ENCODE assay signal across 8 mouse cellular contexts in the genomic region with DNA sequence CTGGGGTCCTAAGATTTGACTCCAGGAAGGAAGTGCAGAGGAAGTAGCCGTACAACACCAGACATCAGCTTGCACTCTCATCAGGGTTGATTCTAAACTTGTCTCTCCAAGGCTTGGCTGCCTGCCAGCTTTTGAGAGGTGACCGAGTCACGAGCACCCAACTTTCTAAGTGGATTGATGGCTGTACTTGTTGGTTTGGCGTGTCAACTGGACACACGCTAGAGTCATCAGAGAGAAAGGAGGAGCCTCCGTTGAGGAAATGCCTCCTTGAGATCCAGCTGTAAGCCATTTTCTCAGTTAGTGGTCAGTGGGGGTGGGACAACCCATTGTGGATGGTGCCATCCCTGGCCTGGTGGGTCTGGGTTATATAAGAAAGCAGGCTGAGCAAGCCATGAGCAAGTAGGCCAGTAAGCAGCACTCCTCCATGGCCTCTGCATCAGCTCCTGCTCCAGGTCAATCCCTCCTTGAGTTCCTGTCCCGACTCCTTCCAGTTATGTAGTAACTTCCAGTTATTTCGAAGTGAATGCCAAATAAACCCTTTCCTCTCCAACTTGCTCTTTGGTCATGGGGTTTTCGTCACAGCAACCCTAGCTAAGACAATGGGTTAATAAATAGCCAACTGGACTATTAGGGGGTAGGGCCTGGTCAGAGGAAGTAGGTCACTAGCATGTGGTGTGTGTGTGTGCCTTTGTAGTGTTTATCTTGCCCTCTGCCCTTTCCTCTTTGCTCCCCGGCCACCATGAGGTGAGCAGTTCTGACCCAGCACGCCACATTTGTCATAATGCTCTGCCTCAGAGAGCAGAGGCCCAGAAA. TPM values are rescaled to one million over a fixed set of nuclear protein-coding genes. Genes with fewer than 3 reads are reported as not detected.
DNase-seq lines count a peak whose midpoint lies in the region; ATAC-seq and TF ChIP-seq lines count a peak whose summit lies in the region.

No protein-coding gene starts in this region.

- no peak for TF ChIP-seq CTCF in heart, adult 2 months (IDR thresholded peaks at IDR 0.05)
- no peak for TF ChIP-seq CTCF in lung, postnatal 0 days (IDR thresholded peaks at IDR 0.05)

- ATAC-seq in heart, embryonic 12.5 days (ENCODE audit: insufficient number of reproducible peaks, low FRiP score), result no peak
- 0 out of 2 replicates have a peak, but pooled peaks have one; percentile 40 for ATAC-seq in kidney, embryonic 14.5 days (ENCODE audit: low FRiP score, low TSS enrichment)
- ATAC-seq in lung, postnatal 0 days, result peak; percentile 51
- no peak for ATAC-seq in midbrain, embryonic 11.5 days (ENCODE audit: low FRiP score)

- H3K4me1 ChIP-seq in heart, embryonic 12.5 days (replicated peaks), result peaks cover 32% of the 10 kb centered on the region
- peaks cover 19% of the 10 kb centered on the region for H3K4me1 ChIP-seq in heart, adult 2 months (ENCODE audit: control insufficient read depth, insufficient read depth, low read length)
- peaks cover 11% of the 10 kb centered on the region; the same call in 1 of the 2 replicates for H3K4me1 ChIP-seq in kidney, embryonic 14.5 days (ENCODE audit: control insufficient read depth, insufficient read depth, low read length)
- H3K4me1 ChIP-seq in lung, postnatal 0 days (ENCODE audit: insufficient read depth, low read depth, low read length), result peaks cover 4% of the 10 kb centered on the region; the same call in 1 of the 2 replicates
- no peaks in the 10 kb centered on the region for H3K4me1 ChIP-seq in midbrain, embryonic 11.5 days (ENCODE audit: control insufficient read depth, insufficient read depth, low read length)

- intact Hi-C loops in heart, adult 2 months (cut with DNase I), result loop anchor here (5.0 kb wide), 1 partner anchor 258 kb away; no protein-coding TSS in a partner anchor

- no peak overlapping the region for H3K4me2 ChIP-seq in heart, embryonic 12.5 days
- no peak overlapping the region for H3K4me2 ChIP-seq in kidney, embryonic 14.5 days (replicated peaks; ENCODE audit: low read depth, low read length)
- H3K4me2 ChIP-seq in lung, postnatal 0 days (replicated peaks; ENCODE audit: low read depth, low read length), result no peak overlapping the region
- no peak overlapping the region for H3K4me2 ChIP-seq in midbrain, embryonic 11.5 days

- DNase-seq in heart, adult 11 months, result peak; percentile 98
- peak; percentile 78 to 84 for DNase-seq in heart, adult 2 months
- DNase-seq in lung, postnatal 0 days (ENCODE audit: low spot score), result peak; percentile 57
- DNase-seq in midbrain, embryonic 11.5 days (ENCODE audit: low spot score, missing footprints), result no peak
- no peak for DNase-seq in left cerebral cortex, adult 9 months (ENCODE audit: low spot score in 2 of 2)
- DNase-seq in natural killer cell, adult 2 months (ENCODE audit: low spot score in 2 of 2), result no peak

- no peak for TF ChIP-seq POLR2A in heart, adult 2 months (IDR thresholded peaks at IDR 0.05; ENCODE audit: insufficient read depth, low read depth, low read length)

- H3K4me3 ChIP-seq in heart, embryonic 12.5 days, result no peak overlapping the region
- no peak overlapping the region for H3K4me3 ChIP-seq in heart, adult 2 months
- no peak overlapping the region for H3K4me3 ChIP-seq in kidney, embryonic 14.5 days (ENCODE audit: low read length)
- no peak overlapping the region for H3K4me3 ChIP-seq in lung, postnatal 0 days (ENCODE audit: low read depth, low read length)
- no peak overlapping the region for H3K4me3 ChIP-seq in midbrain, embryonic 11.5 days (ENCODE audit: low read depth, low read length)

- H3K27ac ChIP-seq in heart, embryonic 12.5 days (ENCODE audit: poor library complexity, severe bottlenecking), result no peak overlapping the region
- peak overlapping the region; percentile 46 for H3K27ac ChIP-seq in heart, adult 2 months
- no peak overlapping the region for H3K27ac ChIP-seq in kidney, embryonic 14.5 days (ENCODE audit: low read depth, low read length)
- H3K27ac ChIP-seq in lung, postnatal 0 days (ENCODE audit: low read length), result no peak overlapping the region
- H3K27ac ChIP-seq in midbrain, embryonic 11.5 days (ENCODE audit: low read depth, low read length), result no peak overlapping the region

- no peaks in the 10 kb centered on the region for H3K27me3 ChIP-seq in heart, embryonic 12.5 days (replicated peaks)
- no peaks in the 10 kb centered on the region for H3K27me3 ChIP-seq in heart, adult 2 months (ENCODE audit: control insufficient read depth, insufficient read depth, low read length)
- no peaks in the 10 kb centered on the region for H3K27me3 ChIP-seq in kidney, embryonic 14.5 days (ENCODE audit: control insufficient read depth, insufficient read depth, low read length)
- H3K27me3 ChIP-seq in lung, postnatal 0 days (replicated peaks; ENCODE audit: insufficient read depth, low read length), result no peaks in the 10 kb centered on the region
- H3K27me3 ChIP-seq in midbrain, embryonic 11.5 days (ENCODE audit: control insufficient read depth, insufficient read depth, low read length), result no peaks in the 10 kb centered on the region

- 56% methylated on average over 11 of the region's 11 CpGs for WGBS in heart, embryonic 12.5 days
- WGBS in heart, adult 2 months, result 38% methylated on average over 11 of the region's 11 CpGs
- 54% methylated on average over 11 of the region's 11 CpGs for WGBS in kidney, embryonic 14.5 days
- WGBS in lung, postnatal 0 days, result 21% methylated on average over 11 of the region's 11 CpGs
- 82% methylated on average over 11 of the region's 11 CpGs for WGBS in midbrain, embryonic 11.5 days

- H3K36me3 ChIP-seq in heart, embryonic 12.5 days, result no peaks in the 10 kb centered on the region
- H3K36me3 ChIP-seq in heart, adult 2 months (ENCODE audit: control insufficient read depth, insufficient read depth, low read length), result no peaks in the 10 kb centered on the region
- H3K36me3 ChIP-seq in kidney, embryonic 14.5 days (ENCODE audit: control insufficient read depth, insufficient read depth, low read length), result no peaks in the 10 kb centered on the region
- H3K36me3 ChIP-seq in lung, postnatal 0 days (ENCODE audit: insufficient read depth, low read length), result no peaks in the 10 kb centered on the region
- H3K36me3 ChIP-seq in midbrain, embryonic 11.5 days (ENCODE audit: control insufficient read depth, insufficient read depth, low read length), result no peaks in the 10 kb centered on the region

- no peaks in the 10 kb centered on the region; the same call in 1 of the 2 replicates for H3K9me3 ChIP-seq in heart, embryonic 12.5 days (replicated peaks)
- no peaks in the 10 kb centered on the region for H3K9me3 ChIP-seq in kidney, embryonic 14.5 days (ENCODE audit: control insufficient read depth, low read length)
- H3K9me3 ChIP-seq in lung, postnatal 0 days (ENCODE audit: low read length), result no peaks in the 10 kb centered on the region
- H3K9me3 ChIP-seq in midbrain, embryonic 11.5 days (ENCODE audit: control insufficient read depth, low read length), result no peaks in the 10 kb centered on the region

- peak; percentile 63; the same call in 1 of the 2 replicates for TF ChIP-seq EP300 in heart, adult 2 months (IDR thresholded peaks at IDR 0.05; ENCODE audit: insufficient read depth, low read depth, low read length)
- TF ChIP-seq EP300 in lung, postnatal 0 days (IDR thresholded peaks at IDR 0.05), result no peak

- no peaks in the 10 kb centered on the region for H3K79me2 ChIP-seq in heart, adult 2 months (replicated peaks; ENCODE audit: control insufficient read depth, insufficient read depth, low read length)

- no peak overlapping the region for H3K9ac ChIP-seq in heart, embryonic 12.5 days
- no peak overlapping the region for H3K9ac ChIP-seq in heart, adult 2 months (ENCODE audit: low read depth, low read length)
- no peak overlapping the region for H3K9ac ChIP-seq in kidney, embryonic 14.5 days (ENCODE audit: low read depth, low read length)
- H3K9ac ChIP-seq in lung, postnatal 0 days (replicated peaks; ENCODE audit: low read depth), result no peak overlapping the region
- no peak overlapping the region for H3K9ac ChIP-seq in midbrain, embryonic 11.5 days (ENCODE audit: low read length)

RNA-seq across cellular contexts. Expression of a gene that starts 21.1 kb away (rescaled TPM):
- 73.5 and 73.6 TPM in 2 replicates for polyA plus RNA-seq in heart, embryonic 12.5 days (2016; fragmentation: Nextera tagmentation; extraction: Ambion mirVana)
- total RNA-seq in heart, adult 2 months (2021), result 10 to 100 TPM; 51.6 to 67.2 TPM
- 97.7 and 108 TPM in 2 replicates for polyA plus RNA-seq in heart, adult 2 months (2012; rRNA removed)
- polyA plus RNA-seq in kidney, embryonic 14.5 days (2014; fragmentation: Nextera tagmentation; extraction: Ambion mirVana), result 116 and 118 TPM in 2 replicates
- polyA plus RNA-seq in lung, postnatal 0 days (2015; fragmentation: Nextera tagmentation; extraction: Ambion mirVana), result 962 and 974 TPM in 2 replicates
- 34.7 and 40.9 TPM in 2 replicates for polyA plus RNA-seq in midbrain, embryonic 11.5 days (2014; fragmentation: Nextera tagmentation; extraction: Ambion mirVana)

RNA-seq across cellular contexts. Expression of a gene that starts 30.9 kb away (rescaled TPM):
- 19.8 and 21.4 TPM in 2 replicates for polyA plus RNA-seq in heart, embryonic 12.5 days (2016; fragmentation: Nextera tagmentation; extraction: Ambion mirVana)
- total RNA-seq in heart, adult 2 months (2021), result 10 to 100 TPM; 95.9 to 99.8 TPM
- 95.8 and 116 TPM in 2 replicates for polyA plus RNA-seq in heart, adult 2 months (2012; rRNA removed)
- 2.4 and 5.2 TPM in 2 replicates for polyA plus RNA-seq in kidney, embryonic 14.5 days (2014; fragmentation: Nextera tagmentation; extraction: Ambion mirVana)
- polyA plus RNA-seq in lung, postnatal 0 days (2015; fragmentation: Nextera tagmentation; extraction: Ambion mirVana), result 42.4 and 55.6 TPM in 2 replicates
- 13.9 and 15.8 TPM in 2 replicates for polyA plus RNA-seq in midbrain, embryonic 11.5 days (2014; fragmentation: Nextera tagmentation; extraction: Ambion mirVana)

Comparison
In these comparisons a context has a peak if more than half of its experiments do, and no peak if none do; other contexts are left out.
1. DNase-seq: peak in heart, adult 11 months (single experiment), heart, adult 2 months (2 of 2) and lung, postnatal 0 days (single experiment); none in midbrain, embryonic 11.5 days (single experiment), left cerebral cortex, adult 9 months (0 of 2) and natural killer cell, adult 2 months (0 of 2).
2. ATAC-seq: peak in kidney, embryonic 14.5 days (single experiment) and lung, postnatal 0 days (single experiment); none in heart, embryonic 12.5 days (single experiment) and midbrain, embryonic 11.5 days (single experiment).